Mouse (Mus musculus) c-Kit-negative CD71-positive TER-119-positive erythroid progenitor cells, embryonic 14.5 days (primary cell): ENCODE data around the gene Mon2.

Experiments used
- DNase-seq: peaks from one replicate; pipeline ENCODE4 v3.0.0-alpha.2; 2013; ENCODE audit warnings: low read depth, low spot score

Mon2 gene

DNA sequence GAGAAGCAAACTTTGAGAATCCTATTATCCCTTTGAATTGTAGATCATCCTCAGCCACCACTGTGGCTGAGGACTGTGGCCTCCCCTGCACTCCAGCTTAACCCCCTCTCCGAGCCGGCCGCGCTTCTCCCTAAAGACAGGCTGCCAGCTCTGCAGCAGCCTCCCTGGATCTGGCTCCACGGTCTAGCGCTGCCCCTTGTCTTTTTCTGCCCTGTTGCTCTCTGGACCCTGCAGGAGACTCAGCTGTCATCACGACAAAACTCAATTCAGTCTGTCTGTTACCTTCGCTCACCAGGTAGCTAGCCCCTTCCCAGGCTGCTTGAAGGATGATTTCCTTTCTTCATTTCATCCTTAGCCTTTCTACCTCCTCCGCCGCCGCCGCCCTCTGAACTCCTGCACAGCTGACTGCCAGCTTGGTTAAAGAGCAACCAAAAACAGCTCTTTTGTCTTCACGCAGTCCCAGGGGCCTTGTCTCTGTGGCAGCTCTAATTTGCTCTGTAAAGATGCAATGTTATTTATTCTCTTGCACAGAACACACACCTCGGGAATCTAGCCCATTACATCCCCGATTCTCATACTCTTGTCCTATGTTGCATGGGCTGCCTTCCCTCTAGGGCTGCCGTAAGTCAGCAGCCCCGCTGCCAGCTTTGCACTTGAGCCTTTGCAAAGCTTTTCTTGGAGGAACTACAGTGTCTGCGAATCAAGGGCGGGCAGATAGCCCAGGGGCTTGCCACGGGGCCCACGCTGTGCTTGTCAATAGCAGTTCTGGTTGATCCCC is 112.7 kb downstream of the Mon2 start:
- no peak for DNase-seq

DNA sequence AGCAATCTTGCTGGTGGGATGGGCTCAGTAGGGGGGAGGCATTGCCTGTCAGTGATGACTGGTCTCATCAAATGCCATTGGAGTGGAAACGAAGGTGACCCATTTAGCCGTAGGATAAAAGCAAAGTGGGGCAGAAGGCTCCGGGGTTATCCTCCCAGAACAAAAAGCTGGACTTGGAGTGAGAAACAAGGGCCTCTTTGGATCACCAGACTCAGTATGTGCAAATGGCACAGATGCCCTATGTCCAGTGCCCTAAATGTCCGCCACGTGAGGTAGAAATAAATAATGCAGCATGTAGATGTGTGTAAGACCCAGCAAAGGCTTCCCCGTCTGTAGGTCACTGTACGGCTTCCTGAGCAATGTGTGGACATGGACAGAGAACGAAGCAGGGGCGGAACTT is 113.7 kb downstream of the Mon2 start:
- no peak for DNase-seq

DNA sequence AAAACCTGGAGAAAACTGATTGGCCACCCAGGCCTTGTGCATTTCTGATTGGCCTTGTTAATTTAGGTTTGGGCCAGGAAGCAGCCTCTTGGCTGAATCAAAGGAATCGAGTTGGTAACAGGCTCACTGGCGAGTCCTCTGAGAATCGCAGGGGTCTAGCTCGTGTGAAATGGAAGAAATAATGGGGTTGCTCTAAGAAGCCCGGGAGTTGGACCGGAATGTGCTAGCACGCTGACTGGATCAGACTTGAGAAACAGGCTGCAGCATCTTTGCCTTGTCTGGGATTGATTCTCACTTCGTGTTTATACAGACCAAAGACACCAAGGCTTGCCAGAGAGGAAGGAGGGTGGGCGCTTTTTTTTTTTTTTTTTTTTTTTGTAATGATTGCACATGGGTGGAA is 114.8 kb downstream of the Mon2 start:
- no peak for DNase-seq

DNA sequence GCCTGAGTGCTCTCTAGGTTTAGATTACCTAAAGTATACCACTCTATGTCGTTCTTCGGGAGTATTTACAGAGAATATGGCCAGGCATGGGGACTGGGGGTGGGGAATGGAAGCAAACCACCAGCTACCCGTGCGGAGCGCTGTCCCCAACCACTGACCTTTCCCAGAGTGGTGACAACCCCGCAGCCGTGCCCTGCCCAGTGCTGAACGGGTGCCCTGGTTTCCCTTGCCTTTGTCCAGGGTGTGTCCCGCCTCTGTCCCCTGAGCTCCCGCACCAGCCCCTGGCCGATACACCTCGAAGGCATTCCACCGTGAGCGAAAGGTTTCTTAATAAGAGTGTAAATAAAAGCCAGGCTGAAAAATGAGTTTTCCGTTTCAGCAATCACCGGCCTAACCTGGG is 115.6 kb downstream of the Mon2 start:
- DNase-seq = no peak

DNA sequence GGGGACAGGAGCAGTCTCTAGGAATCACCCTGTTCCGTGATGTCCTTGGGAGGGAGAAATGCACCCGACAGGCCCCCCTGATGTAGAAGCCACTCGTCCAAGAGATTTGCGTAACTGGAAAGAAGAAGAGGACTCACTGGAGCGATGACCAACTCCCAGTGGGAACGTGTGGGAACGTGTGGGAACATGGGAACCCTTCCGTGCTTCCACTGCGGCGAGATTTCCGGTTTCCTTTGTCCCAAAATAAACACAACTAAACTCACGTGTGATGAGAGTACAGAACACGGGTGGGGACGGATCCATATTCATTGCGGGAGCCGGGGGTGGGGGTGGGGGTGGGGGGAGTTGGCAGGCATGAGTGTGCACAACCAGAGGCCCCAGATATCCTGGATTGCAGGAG is 116.1 kb downstream of the Mon2 start:
- DNase-seq = no peak

DNA sequence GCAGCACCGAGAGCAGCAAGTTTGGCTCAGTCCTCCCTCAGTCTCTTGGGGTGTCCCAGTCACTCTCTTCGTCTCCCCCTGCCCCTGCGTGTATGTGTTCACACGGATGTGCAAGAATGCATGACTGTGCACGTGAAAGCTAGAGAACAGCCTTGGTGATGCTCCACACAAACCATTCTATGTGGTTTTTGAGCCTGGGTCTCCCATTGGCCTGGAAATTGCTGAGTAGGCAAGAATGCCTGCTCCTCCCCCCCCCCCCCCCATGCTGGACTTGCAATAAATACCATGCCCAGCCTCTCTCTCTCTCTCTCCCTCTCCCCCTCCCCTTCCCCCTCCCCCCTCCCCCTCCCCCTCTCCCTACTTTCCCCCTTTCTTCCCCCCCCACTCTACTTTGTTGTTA is 117.6 kb downstream of the Mon2 start:
- no peak for DNase-seq

DNA sequence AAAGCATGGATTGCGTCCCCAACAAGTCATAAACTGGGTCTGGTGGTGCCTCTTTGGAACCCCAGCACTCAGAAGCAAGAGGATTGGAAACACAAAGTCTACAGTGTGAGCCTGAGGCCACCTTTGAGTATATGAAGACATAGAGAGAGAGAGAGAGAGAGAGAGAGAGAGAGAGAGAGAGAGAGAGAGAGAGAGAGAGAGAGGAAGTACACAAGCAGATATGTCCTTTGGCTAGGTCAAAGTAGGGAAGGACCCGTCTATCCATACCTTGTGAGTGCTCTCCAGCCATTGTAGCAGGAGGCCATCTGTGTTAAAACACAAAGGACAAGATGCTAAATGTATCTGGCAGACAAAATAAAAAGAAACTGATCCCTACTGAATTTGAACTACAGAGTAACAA is 118.4 kb downstream of the Mon2 start:
- no peak for DNase-seq

DNA sequence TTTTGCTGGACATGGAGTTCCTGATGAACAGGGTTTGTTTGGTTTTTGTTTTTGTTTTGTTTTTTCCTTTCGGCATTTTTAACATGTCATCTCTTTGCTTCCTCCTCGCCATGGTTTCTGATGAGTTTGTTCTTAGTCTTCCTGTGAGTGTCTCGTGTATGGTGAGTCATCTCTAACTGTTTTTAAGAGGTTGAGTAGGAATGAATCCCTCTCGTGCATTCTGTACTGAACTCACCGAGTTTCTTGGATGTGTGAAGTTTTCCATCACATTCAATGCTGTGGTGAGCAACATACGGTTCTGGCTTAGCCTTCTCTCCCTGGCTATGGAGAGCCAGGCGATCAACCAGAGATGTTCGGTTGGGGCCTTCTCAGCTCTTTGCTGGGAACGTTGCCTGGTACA is 122.7 kb downstream of the Mon2 start:
- no peak for DNase-seq

DNA sequence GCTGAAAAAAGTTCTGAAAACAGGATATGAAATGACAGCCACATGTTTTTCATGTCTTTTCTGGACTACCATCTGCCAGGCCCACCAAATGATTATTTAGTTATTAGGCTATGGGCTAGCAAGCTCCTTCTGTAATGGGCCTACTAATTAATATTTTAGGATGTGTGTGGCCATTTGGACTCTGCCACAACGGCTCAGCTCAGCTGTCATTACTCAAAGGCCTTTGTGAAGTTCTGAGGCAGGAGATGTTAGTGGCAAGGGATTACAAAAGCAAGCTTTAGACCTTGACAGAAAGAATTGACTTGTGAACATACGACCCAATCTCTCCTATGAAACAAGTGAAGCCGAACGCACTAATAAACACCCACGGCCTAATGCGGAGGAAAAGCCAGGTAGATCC is 125.3 kb downstream of the Mon2 start:
- DNase-seq = no peak

DNA sequence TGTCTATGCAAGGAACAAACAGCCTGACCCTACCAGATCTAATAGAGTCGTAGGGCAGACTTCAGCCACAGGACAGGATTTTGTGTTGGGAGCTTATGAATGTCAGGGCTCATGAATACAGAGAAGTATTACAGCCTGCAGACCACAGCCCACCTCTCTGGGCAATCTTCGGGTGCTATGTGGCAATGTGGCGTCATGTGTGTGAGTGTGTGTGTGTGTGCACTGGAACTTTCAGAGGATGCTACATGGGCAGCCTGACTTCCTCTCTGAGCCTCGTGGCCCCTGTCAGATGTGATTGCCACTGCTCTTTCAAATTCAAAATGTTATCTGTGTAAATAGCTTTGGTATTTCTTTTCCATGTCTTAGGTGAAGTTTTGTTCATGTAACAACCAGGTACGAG is 131.4 kb downstream of the Mon2 start:
- DNase-seq = no peak

DNA sequence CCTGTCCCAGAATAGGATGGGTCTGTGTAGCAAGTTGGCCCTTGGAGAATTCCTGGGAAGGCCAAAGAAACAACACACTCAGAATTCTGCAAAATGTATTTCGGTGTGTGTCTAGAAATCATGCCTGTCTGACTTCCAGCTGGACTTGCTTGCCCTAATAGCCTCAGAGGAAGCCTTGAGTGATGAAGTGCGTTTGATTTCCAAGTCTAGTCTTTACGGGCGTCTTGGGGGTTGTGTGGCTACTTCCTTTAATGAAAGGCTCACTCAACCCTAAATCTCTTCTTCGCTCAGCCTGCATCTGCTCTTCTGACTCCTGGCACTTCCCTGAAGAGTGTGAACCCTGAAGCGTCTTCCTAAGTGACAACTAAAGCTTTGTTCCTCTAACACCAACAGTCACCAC is 132.5 kb downstream of the Mon2 start:
- no peak for DNase-seq

DNA sequence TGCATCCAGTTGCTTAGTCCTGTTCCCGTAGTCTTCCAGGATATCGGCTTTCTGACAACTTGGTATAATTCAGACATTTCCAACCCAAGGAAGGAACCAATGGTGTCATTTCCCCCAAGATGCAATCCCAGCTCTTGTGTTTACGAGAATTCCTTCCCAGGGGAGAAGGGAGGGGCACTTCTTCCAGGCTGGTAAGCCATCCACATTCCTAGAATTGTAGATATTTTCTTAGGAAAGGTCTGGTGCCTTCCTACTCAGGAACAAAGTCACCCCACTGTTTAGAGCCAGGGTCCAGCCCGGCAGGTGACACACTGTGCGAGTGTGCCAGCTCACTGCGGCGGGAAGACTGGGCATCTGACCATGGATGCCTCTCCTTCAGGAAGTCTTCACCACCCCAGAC is 133.5 kb downstream of the Mon2 start:
- no peak for DNase-seq
